Mouse (Mus musculus): ENCODE data around the gene Epha5. TPM values are rescaled to one million over a fixed set of nuclear protein-coding genes. Genes with fewer than 3 reads are reported as not detected.

The Epha5 gene
- polyA plus RNA-seq, 1 experiment from 2014 or later = 0.91 TPM

- 42% methylated on average over 8 of the region's 8 CpGs for WGBS
- H3K4me2 ChIP-seq = no peak overlapping the region
- no peaks in the 10 kb centered on the region for H3K27me3 ChIP-seq (replicated peaks)
- no peaks in the 10 kb centered on the region for H3K9me3 ChIP-seq
- no peaks in the 10 kb centered on the region for H3K36me3 ChIP-seq
- no peak overlapping the region for H3K27ac ChIP-seq (replicated peaks)
- no peaks in the 10 kb centered on the region for H3K4me1 ChIP-seq
- ATAC-seq (ENCODE audit: extremely low read depth, insufficient number of reproducible peaks, low FRiP score, low TSS enrichment) = no peak
- no peak overlapping the region for H3K4me3 ChIP-seq
- no peak overlapping the region for H3K9ac ChIP-seq
Observed at GRCm38 (mm10) chr5:84298878-84299736, 118.1 kb downstream of the Epha5 start.

GRCm38 (mm10) chr5:84289429-84289977 lies 127.7 kb downstream of the Epha5 start:
- no peak overlapping the region for H3K9ac ChIP-seq
- no peaks in the 10 kb centered on the region for H3K9me3 ChIP-seq
- ATAC-seq (ENCODE audit: extremely low read depth, insufficient number of reproducible peaks, low FRiP score, low TSS enrichment) = no peak
- no peak overlapping the region for H3K4me2 ChIP-seq
- 55% methylated on average over 3 of the region's 3 CpGs for WGBS
- H3K36me3 ChIP-seq = no peaks in the 10 kb centered on the region
- H3K4me1 ChIP-seq = no peaks in the 10 kb centered on the region
- H3K27ac ChIP-seq (replicated peaks) = no peak overlapping the region
- H3K27me3 ChIP-seq (replicated peaks) = no peaks in the 10 kb centered on the region
- no peak overlapping the region for H3K4me3 ChIP-seq

- 76% methylated on average over 22 of the region's 22 CpGs for WGBS
- no peak overlapping the region for H3K27ac ChIP-seq (replicated peaks)
- H3K4me1 ChIP-seq = no peaks in the 10 kb centered on the region
- H3K9me3 ChIP-seq = no peaks in the 10 kb centered on the region
- H3K27me3 ChIP-seq (replicated peaks) = no peaks in the 10 kb centered on the region
- ATAC-seq (ENCODE audit: extremely low read depth, insufficient number of reproducible peaks, low FRiP score, low TSS enrichment) = no peak
- H3K4me2 ChIP-seq = no peak overlapping the region
- no peak overlapping the region for H3K9ac ChIP-seq
- no peak overlapping the region for H3K4me3 ChIP-seq
- H3K36me3 ChIP-seq = no peaks in the 10 kb centered on the region
Observed at GRCm38 (mm10) chr5:84281290-84282017, 135.7 kb downstream of the Epha5 start.

- no peaks in the 10 kb centered on the region for H3K27me3 ChIP-seq (replicated peaks)
- H3K4me2 ChIP-seq = no peak overlapping the region
- no peak overlapping the region for H3K9ac ChIP-seq
- no peaks in the 10 kb centered on the region for H3K9me3 ChIP-seq
- no peaks in the 10 kb centered on the region for H3K36me3 ChIP-seq
- ATAC-seq (ENCODE audit: extremely low read depth, insufficient number of reproducible peaks, low FRiP score, low TSS enrichment) = no peak
- no peak overlapping the region for H3K27ac ChIP-seq (replicated peaks)
- no peak overlapping the region for H3K4me3 ChIP-seq
- H3K4me1 ChIP-seq = no peaks in the 10 kb centered on the region
- 73% methylated on average over 1 of the region's 1 CpGs for WGBS
Observed at GRCm38 (mm10) chr5:84276996-84277395, 140.2 kb downstream of the Epha5 start.

- no peak overlapping the region for H3K4me3 ChIP-seq
- ATAC-seq (ENCODE audit: extremely low read depth, insufficient number of reproducible peaks, low FRiP score, low TSS enrichment) = no peak
- H3K4me1 ChIP-seq = no peaks in the 10 kb centered on the region
- no peaks in the 10 kb centered on the region for H3K36me3 ChIP-seq
- no peaks in the 10 kb centered on the region for H3K9me3 ChIP-seq
- H3K9ac ChIP-seq = no peak overlapping the region
- H3K4me2 ChIP-seq = no peak overlapping the region
- 60% methylated on average over 4 of the region's 4 CpGs for WGBS
- H3K27ac ChIP-seq (replicated peaks) = no peak overlapping the region
- no peaks in the 10 kb centered on the region for H3K27me3 ChIP-seq (replicated peaks)
Observed at GRCm38 (mm10) chr5:84265407-84265806, 151.8 kb downstream of the Epha5 start.

- no peak for ATAC-seq (ENCODE audit: extremely low read depth, insufficient number of reproducible peaks, low FRiP score, low TSS enrichment)
- Histone ChIP-seq H3K4me3 (no peak overlapping the region), H3K4me1 (no peaks in the 10 kb centered on the region), H3K27ac (replicated peaks) (no peak overlapping the region), H3K9me3 (no peaks in the 10 kb centered on the region), H3K4me2 (no peak overlapping the region), H3K36me3 (no peaks in the 10 kb centered on the region), H3K27me3 (replicated peaks) (no peaks in the 10 kb centered on the region), H3K9ac (no peak overlapping the region)
- 61% methylated on average over 6 of the region's 6 CpGs for WGBS
Observed at GRCm38 (mm10) chr5:84263999-84264398, 153.2 kb downstream of the Epha5 start.

- Histone ChIP-seq H3K9ac (no peak overlapping the region), H3K4me1 (no peaks in the 10 kb centered on the region), H3K27me3 (replicated peaks) (no peaks in the 10 kb centered on the region), H3K4me3 (no peak overlapping the region), H3K27ac (replicated peaks) (no peak overlapping the region), H3K9me3 (no peaks in the 10 kb centered on the region), H3K4me2 (no peak overlapping the region), H3K36me3 (no peaks in the 10 kb centered on the region)
- ATAC-seq (ENCODE audit: extremely low read depth, insufficient number of reproducible peaks, low FRiP score, low TSS enrichment) = no peak
Observed at GRCm38 (mm10) chr5:84229971-84230370, 187.2 kb downstream of the Epha5 start.

- no peaks in the 10 kb centered on the region for H3K4me1 ChIP-seq
- H3K27ac ChIP-seq (replicated peaks) = no peak overlapping the region
- H3K27me3 ChIP-seq (replicated peaks) = no peaks in the 10 kb centered on the region
- no peaks in the 10 kb centered on the region for H3K9me3 ChIP-seq
- no peak overlapping the region for H3K9ac ChIP-seq
- no peak overlapping the region for H3K4me2 ChIP-seq
- 68% methylated on average over 2 of the region's 2 CpGs for WGBS
- H3K36me3 ChIP-seq = no peaks in the 10 kb centered on the region
- ATAC-seq (ENCODE audit: extremely low read depth, insufficient number of reproducible peaks, low FRiP score, low TSS enrichment) = no peak
- no peak overlapping the region for H3K4me3 ChIP-seq
Observed at GRCm38 (mm10) chr5:84208609-84209008, 208.6 kb downstream of the Epha5 start.

- Histone ChIP-seq H3K9ac (no peak overlapping the region), H3K4me1 (no peaks in the 10 kb centered on the region), H3K9me3 (no peaks in the 10 kb centered on the region), H3K27me3 (replicated peaks) (no peaks in the 10 kb centered on the region), H3K27ac (replicated peaks) (0 out of 2 replicates have a peak overlapping the region, but pooled peaks have one; percentile 61), H3K4me3 (no peak overlapping the region), H3K36me3 (no peaks in the 10 kb centered on the region), H3K4me2 (no peak overlapping the region)
- ATAC-seq (ENCODE audit: extremely low read depth, insufficient number of reproducible peaks, low FRiP score, low TSS enrichment) = no peak
- 49% methylated on average over 3 of the region's 3 CpGs for WGBS
Observed at GRCm38 (mm10) chr5:84193348-84193747, 223.8 kb downstream of the Epha5 start.

GRCm38 (mm10) chr5:84184189-84184588 lies 233.0 kb downstream of the Epha5 start:
- no peak overlapping the region for H3K4me2 ChIP-seq
- no peak overlapping the region for H3K4me3 ChIP-seq
- H3K9ac ChIP-seq = no peak overlapping the region
- no peak overlapping the region for H3K27ac ChIP-seq (replicated peaks)
- H3K4me1 ChIP-seq = no peaks in the 10 kb centered on the region
- H3K9me3 ChIP-seq = no peaks in the 10 kb centered on the region
- no peak for ATAC-seq (ENCODE audit: extremely low read depth, insufficient number of reproducible peaks, low FRiP score, low TSS enrichment)
- H3K27me3 ChIP-seq (replicated peaks) = no peaks in the 10 kb centered on the region
- no peaks in the 10 kb centered on the region for H3K36me3 ChIP-seq
- WGBS = 84% methylated on average over 8 of the region's 8 CpGs

- Histone ChIP-seq H3K9ac (no peak overlapping the region), H3K27ac (replicated peaks) (no peak overlapping the region), H3K4me2 (no peak overlapping the region), H3K9me3 (no peaks in the 10 kb centered on the region), H3K4me1 (no peaks in the 10 kb centered on the region), H3K36me3 (no peaks in the 10 kb centered on the region), H3K4me3 (no peak overlapping the region), H3K27me3 (replicated peaks) (no peaks in the 10 kb centered on the region)
- no peak for ATAC-seq (ENCODE audit: extremely low read depth, insufficient number of reproducible peaks, low FRiP score, low TSS enrichment)
- WGBS = 45% methylated on average over 2 of the region's 2 CpGs
Observed at GRCm38 (mm10) chr5:84153095-84153494, 264.1 kb downstream of the Epha5 start.
